Mouse (Mus musculus): ENCODE results near the gene Mup19.
"Not testable (repeated sequence)": the region's sequence is repeated elsewhere in the genome, so short reads cannot be mapped to it uniquely, and the experiment has no call there.

Gene Mup19

GRCm38 (mm10) chr4:61782169-61782568 is at the start of gene Mup19:
TSS of gene Mup19 (minus strand) at chr4:61782269.
- not testable (repeated sequence) for DNase-seq (ENCODE audit: low spot score in 2 of 2)

GRCm38 (mm10) chr4:61829211-61829610 is 47.1 kb upstream of the Mup19 start:
- no peak for DNase-seq (ENCODE audit: low spot score in 2 of 2)

- no peak for DNase-seq (ENCODE audit: low spot score in 2 of 2)
Measured at GRCm38 (mm10) chr4:61823185-61823584, 41.1 kb upstream of the Mup19 start.

GRCm38 (mm10) chr4:61822541-61822940 is 40.5 kb upstream of the Mup19 start:
- DNase-seq (ENCODE audit: low spot score in 2 of 2), result not testable (repeated sequence)

- DNase-seq (ENCODE audit: low spot score in 2 of 2), result no peak
Measured at GRCm38 (mm10) chr4:61815602-61816001, 33.5 kb upstream of the Mup19 start.

- no peak for DNase-seq (ENCODE audit: low spot score in 2 of 2)
Measured at GRCm38 (mm10) chr4:61813435-61813834, 31.4 kb upstream of the Mup19 start.

- DNase-seq (ENCODE audit: low spot score in 2 of 2), result peak; percentile 58 to 62
Measured at GRCm38 (mm10) chr4:61811193-61811592, 29.1 kb upstream of the Mup19 start.

- not testable (repeated sequence) for DNase-seq (ENCODE audit: low spot score in 2 of 2)
Measured at GRCm38 (mm10) chr4:61808926-61809325, 26.9 kb upstream of the Mup19 start.

GRCm38 (mm10) chr4:61789699-61790098 is 7.6 kb upstream of the Mup19 start:
- not testable (repeated sequence) for DNase-seq (ENCODE audit: low spot score in 2 of 2)

GRCm38 (mm10) chr4:61784231-61784630 is 2.2 kb upstream of the Mup19 start:
- not testable (repeated sequence) for DNase-seq (ENCODE audit: low spot score in 2 of 2)

Data from urinary bladder, postnatal 36 days (tissue).